Mouse (Mus musculus) neural tube, embryonic 10.5 days (tissue): Measurements from ENCODE around the gene Kifc3.

Experiments used
- DNase-seq: peaks from one replicate; pipeline ENCODE4 v3.0.0-alpha.2; 2017; ENCODE audit warnings: low spot score; ENCODE audit errors: extremely low spot score

Gene Kifc3

GRCm38 (mm10) chr8:95078055-95078454 lies 124.6 kb downstream of the Kifc3 start:
- no peak for DNase-seq

GRCm38 (mm10) chr8:95076151-95076550 lies 126.5 kb downstream of the Kifc3 start:
- no peak for DNase-seq

- DNase-seq: no peak
Measured at GRCm38 (mm10) chr8:95075504-95075903, 127.1 kb downstream of the Kifc3 start.

GRCm38 (mm10) chr8:95067582-95067981 lies 135.0 kb downstream of the Kifc3 start:
- DNase-seq: peak; percentile 53

GRCm38 (mm10) chr8:95064531-95064930 lies 138.1 kb downstream of the Kifc3 start:
- DNase-seq: no peak

- no peak for DNase-seq
Measured at GRCm38 (mm10) chr8:95059812-95060533, 142.6 kb downstream of the Kifc3 start.

GRCm38 (mm10) chr8:95058661-95059060 lies 144.0 kb downstream of the Kifc3 start:
- DNase-seq: no peak

- no peak for DNase-seq
Measured at GRCm38 (mm10) chr8:95056414-95056813, 146.2 kb downstream of the Kifc3 start.

GRCm38 (mm10) chr8:95054927-95055510 lies 147.6 kb downstream of the Kifc3 start, which contains the start of gene Drc7:
Gene Drc7 (plus strand): TSS chr8:95055103.
- DNase-seq: no peak

- no peak for DNase-seq
Measured at GRCm38 (mm10) chr8:95054438-95054837, 148.2 kb downstream of the Kifc3 start.
